Mouse (Mus musculus) liver, postnatal 0 days (tissue): ENCODE data around the gene Adam10.

Source experiments
- CTCF ChIP-seq: sonication (generic); IDR thresholded peaks from 2 replicates; pipeline ENCODE4 v1.5.1; 2016; ENCODE audit warnings: antibody characterized with exemption, low read depth
- EP300 ChIP-seq: IDR thresholded peaks from 2 replicates; pipeline ENCODE4 v1.6.1; 2016; ENCODE audit warnings: antibody characterized with exemption, low read depth, mild to moderate bottlenecking

DNA sequence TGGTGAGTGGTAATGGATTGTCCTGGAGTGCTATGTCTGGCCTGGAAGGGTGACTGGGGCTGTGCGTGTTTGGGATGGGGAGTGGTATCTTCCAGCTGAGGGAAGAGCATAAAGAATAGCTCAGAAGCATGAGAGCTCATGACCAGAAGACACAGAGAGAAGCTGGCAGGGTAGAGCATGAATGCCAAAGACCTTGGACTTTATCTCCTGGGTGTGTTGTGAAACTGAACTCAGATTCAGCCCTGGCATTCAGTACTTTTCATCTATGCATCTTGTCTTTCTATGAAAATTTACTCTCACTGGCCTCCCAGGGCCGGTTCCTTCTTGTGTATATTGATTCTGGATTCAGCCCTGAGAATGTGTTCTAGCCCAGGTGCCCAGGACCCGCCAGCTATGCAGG is 145.3 kb downstream of the Adam10 start:
- TF ChIP-seq EP300 (no peak), CTCF (no peak)
